Mouse (Mus musculus): ENCODE data around the gene Usp8.

GRCm38 (mm10) chr2:126695285-126695684 is 11.8 kb upstream of the Usp8 start:
- TF ChIP-seq CTCF (conservative IDR thresholded peaks at IDR 0.05; ENCODE audit: low read length) = no peak
- no peak for TF ChIP-seq POU5F1 (IDR thresholded peaks at IDR 0.05; ENCODE audit: borderline replicate concordance, low read length)

Measured in E14TG2a.4 (cell line).